Mouse (Mus musculus): ENCODE measurements at regions not wholly inside any gene's neighbourhood (a gene's known extent, or its start where the extent isn't known, plus 50 kb on each side); places are given as distances from the start of the nearest gene placed in this dataset.

DNA sequence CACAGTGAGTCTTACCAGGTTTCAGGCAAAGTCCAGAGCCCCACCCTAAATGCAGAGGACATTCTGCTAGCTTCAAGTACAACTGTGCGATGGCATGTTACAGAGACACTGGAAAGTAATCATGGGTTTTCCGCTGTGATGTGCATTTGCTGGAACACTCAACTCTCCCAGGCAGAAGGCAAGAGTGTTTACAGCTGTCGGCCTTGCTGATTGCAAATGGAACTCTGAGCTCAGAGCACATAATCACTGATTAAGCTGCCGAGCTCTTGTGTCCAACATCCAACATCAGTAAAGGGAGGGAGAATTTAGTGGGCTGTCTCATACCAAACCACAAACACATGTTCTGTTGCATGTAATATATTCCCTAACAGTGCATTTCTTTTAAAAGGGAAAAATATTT is 117.1 kb downstream of the Postn start:
- TF ChIP-seq CTCF (IDR thresholded peaks at IDR 0.05; ENCODE audit: low read depth) = no peak
- no peak for TF ChIP-seq EP300 (optimal IDR thresholded peaks at IDR 0.05)
